Mouse (Mus musculus): ENCODE measurements around the gene Clic5.

Gene Clic5

DNA sequence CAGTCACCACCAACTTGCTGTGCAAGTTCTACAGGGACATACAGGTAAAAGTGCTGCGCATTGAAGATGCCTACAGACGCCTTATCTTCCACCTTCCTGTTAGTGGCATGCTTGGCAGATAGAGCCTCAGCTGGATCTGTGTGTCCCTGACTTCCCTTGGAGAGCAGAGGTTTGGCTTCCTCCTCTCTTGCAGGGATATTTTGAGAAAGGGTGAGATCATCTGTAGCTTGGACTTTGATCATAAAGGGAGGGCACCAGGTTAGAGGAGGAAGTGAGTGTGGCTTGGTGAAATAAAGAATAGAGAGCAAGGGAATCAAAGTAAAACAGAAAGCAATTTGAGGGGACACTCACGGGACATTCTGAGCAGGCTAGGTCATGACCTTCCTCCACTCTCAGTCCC is 4.6 kb downstream of the Clic5 start:
- DNase-seq (ENCODE audit: low read depth, low spot score): no peak

DNA sequence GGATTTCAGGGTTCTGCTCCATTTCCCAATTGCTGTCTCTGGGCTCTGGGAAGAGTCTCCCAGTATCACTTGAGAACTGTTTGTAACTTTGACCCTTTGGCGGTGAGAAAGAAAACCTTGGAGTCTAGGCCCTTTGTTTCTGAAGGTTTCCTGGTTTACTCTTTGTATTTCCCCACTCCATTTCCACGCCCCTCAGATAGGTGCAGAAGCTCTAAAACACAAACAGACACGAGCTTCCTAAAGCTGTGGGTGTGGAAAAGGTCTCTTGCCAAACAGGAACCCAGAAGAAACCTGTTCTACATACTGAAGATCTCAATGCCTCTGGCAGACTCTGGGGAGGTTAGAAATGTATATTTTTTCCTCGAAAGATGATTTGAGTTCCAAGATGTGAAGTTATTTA is 10.8 kb downstream of the Clic5 start:
- DNase-seq (ENCODE audit: low read depth, low spot score): no peak

DNA sequence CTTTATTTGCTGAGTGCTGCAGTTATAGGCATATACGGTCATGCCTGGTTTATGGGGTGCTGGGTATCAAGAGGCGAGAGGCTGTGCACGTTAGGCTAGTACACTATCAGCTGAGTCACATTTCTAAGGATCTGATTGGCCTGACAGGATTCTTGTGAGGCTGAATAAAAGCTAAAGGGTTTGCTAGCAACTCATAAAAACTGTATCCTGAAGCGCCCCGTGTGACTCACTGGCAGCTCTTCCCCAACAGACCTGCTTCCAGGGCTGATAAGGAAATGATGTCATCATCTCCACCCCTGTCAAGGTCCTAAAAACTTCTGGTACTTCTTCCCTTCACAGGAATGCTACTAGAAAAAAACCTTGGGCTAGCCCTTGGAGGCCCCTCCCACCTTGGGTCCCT is 14.6 kb downstream of the Clic5 start:
- no peak for DNase-seq (ENCODE audit: low read depth, low spot score)

DNA sequence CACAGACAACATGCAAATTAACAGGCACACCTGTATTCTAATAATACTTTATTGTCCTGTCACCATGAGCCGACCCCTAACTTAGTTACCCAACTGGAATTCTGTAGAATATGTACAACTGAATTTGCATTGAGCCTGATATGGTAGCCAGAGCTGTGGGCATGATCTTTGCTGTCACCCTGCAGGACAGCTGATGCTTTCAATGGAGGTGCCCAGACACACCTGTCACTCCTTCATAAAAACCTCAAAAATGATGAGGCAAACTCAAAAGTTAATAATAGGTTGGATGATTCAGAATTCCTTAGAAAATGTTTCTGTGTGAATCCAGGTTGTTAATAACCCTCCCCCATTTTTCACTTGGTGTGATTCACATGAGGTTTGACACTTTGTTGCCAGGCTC is 16.4 kb downstream of the Clic5 start:
- no peak for DNase-seq (ENCODE audit: low read depth, low spot score)

DNA sequence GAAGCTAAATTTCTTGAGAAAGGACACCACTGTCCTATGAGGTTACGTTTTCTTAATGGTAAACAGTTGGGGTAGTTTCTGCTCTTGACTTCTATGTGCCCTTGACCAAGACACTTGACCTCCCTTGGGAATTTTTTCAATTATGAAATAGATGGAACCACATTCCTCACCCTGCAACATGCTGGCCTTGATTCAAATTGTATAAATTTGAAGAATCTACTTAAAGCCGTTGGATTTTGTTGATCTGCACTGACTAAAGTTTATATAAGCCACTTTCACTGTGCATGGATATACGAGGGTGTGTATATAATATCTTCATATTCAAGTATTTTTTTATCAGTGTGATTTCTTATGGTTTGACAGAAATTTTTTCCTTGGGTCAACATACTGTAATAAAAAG is 17.2 kb downstream of the Clic5 start:
- DNase-seq (ENCODE audit: low read depth, low spot score): no peak

DNA sequence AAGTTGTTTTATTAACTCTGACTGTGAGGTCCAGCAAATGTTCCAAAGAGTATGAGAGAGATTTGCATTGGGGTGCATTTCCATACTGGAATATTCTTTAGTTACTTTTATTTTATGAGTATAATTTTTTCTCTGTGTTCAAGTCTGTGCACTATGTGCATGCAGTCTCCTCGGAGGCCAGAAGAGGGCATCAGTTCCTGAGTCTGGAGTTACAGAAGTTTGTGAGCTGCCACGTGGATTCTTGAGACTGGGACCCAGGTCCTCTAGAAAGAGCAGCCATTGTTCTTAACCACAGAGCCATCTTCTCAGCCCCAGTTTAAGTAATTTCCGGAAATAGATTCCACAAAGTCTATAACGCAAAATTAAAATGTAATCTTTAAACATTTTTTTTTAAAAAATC is 20.5 kb downstream of the Clic5 start:
- DNase-seq (ENCODE audit: low read depth, low spot score): no peak

DNA sequence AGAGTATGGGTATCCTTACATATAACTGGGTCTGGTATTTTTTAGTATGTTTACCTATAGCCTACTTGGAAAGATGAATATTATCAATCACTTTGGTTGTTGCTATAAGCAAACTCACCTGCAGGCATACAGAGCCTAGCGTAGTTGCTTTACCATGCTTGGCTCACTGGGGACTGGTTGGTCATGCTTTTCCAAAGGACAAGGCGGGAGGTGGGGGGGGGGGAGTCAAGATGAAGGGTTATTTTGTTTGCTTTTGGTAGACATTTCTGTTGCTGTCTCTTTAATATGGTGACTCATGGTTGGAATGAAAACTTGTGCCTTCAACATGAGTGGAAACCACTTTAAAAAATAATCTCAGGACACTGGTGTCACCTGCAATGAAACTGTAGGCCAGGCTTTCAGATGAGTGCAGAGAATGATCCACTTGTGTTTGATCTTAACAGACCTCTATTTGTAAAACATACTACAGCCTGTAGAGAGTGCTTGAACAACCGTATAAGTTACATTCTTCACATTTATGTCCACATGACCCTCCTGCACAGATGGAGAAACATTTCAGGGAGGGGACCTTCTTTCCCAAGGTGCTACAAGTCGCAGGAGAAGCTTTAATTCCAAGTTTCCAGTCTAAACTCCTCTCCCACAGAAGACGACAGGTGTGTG is 24.7 kb downstream of the Clic5 start:
- DNase-seq (ENCODE audit: low read depth, low spot score): no peak

DNA sequence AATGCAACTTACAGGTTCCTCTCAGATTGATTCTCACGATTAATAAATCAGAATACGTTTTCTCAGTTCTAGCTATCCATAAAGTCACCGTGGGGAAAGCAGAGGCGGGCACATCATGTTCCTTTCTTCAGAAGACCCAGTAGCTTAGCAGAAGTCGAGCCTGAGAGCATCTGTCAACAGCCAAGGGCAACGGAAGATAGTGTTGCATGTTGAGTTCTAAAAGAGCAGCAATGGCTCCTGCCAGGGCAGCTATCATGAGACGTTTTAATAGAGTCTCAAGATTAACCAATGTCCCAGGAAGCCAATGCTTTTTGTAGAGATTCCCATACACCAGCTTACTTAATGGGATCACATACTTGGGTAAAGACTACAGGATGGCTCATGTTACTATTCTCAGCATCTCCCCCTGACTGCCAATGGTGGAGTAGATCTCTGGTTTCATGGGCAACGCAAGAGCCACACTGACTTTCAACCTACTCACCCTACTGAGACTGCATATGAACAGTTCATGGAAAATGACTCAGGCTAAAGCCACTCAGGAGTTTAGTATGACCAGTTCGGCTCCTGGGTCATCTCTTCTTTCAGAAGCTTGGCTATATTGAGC is 26.9 kb downstream of the Clic5 start:
- no peak for DNase-seq (ENCODE audit: low read depth, low spot score)

DNA sequence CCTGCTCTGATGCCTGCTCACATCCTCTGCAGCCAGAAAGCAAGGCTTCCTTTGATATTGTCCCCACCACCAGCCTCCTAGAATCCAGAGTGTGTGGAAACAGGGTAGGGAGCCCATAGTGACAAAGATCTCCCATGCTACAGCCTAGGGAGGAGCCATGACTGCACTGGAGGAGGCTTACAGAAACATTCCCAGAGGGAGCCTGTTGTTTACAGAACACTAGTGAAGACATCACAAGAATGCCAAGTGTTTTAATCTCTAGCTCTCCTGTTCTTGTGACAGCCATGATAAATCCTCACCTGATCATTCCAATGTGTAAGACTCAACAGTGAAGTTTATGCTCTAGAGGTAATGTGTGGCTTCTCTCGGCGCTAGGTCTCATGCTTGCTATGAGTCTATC is 28.8 kb downstream of the Clic5 start:
- DNase-seq (ENCODE audit: low read depth, low spot score): no peak

DNA sequence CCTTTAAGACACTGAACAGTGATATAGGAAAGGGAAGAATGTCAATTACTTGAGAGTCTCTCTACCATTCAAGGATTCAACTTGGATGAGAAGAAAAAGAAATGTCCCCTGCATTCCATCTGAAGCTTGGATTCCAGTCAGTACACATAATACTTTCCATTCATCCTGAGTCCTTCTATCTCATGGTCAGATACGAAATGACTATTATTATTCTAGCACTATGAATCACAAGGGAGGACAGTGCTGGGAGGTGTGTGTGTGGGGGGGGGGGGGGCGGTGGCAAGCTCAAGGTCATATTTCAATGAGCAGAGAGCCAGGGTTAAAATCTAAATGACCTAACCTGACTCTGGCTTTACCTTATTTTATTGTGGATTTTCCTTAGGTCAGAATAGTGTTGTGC is 31.6 kb downstream of the Clic5 start:
- no peak for DNase-seq (ENCODE audit: low read depth, low spot score)

DNA sequence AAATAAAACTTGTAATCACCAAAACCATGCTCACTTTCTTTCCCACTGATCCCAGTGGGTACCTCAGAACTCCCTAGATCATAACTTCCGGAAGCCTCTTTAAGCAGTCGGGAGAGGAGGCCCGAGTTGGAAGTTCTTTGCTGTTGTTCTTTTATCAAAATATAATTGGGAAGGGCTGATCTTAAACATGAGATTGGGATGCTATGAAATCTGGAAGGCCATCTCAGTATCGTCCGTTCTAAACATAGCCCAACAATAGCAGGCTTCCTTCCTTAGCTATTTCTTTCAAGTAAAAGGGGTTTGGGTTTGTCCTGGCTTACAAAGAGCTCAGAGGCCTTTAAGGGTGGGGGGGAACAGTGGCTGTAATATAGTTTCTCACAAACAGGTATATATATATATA is 40.0 kb downstream of the Clic5 start:
- DNase-seq (ENCODE audit: low read depth, low spot score): no peak

DNA sequence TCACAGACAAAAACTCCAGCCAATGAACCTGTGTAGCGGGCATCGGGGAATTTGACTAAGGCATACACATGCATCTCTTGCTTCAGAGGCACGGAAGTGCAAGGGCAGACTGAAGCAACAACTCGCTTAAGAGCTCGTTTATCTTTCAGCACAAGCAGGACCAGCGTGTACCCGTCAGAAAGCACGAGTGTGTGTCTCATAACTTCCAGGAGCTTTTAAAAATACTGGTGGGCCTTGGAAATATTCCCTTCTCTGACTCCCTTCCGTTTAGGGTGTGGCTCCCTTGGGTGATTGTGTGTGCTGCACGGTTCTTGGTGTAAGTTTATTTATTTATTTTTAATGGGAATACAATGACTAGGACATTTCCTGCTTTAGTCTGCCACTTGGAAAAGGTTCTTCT is 41.7 kb downstream of the Clic5 start:
- DNase-seq (ENCODE audit: low read depth, low spot score): no peak

DNA sequence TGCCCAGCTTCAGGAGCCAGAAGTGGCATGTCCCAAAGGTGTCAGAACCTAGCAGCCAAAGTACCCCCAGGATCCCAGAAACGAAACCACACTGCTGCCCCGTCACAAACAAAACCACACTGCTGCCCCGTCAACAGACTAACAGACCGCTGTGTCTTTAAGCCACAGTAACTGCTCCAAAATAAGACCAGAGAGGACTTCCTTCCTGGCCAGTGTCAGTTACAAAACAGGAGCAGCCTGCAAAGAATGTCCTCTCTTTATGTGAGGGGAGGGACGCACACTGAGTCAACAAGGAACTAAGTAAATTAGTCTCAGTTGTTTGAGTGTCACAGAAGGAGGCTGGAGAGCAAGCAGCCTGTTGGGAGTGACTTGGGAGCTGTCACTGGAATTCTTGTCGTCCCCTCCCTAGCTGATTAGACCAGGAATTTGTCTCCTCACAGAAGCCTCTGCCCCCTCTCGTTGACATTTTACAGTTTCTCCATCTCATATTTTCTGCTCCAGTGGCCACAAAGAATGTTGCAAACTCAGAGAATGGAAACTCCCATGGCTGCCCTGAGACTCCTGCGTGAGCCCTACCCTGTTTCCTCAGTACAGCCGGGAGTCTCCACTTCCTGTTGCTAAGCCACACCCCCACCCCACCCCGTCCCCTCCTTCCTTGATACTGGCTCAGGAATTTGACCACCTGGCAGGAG is 50.8 kb downstream of the Clic5 start:
- DNase-seq (ENCODE audit: low read depth, low spot score): no peak

DNA sequence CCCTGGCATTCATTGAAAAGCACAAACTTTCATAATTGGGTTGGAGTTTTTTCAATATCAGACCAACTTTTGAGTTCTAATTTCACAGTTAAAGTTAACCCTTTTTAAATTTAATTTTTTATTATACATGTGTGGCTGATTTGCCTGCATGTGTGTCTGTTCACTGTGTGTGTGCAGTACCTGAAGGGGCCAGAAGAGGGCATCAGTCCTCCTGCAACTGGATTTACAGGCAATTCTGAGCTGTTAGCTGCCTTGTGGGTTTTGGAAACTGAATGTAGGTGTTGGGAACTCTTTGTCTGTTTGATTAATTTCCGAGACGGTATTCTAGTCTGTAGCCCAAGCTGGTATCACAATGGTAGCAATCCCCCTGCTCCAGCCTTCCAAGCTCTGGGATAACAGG is 52.4 kb downstream of the Clic5 start:
- DNase-seq (ENCODE audit: low read depth, low spot score): no peak

DNA sequence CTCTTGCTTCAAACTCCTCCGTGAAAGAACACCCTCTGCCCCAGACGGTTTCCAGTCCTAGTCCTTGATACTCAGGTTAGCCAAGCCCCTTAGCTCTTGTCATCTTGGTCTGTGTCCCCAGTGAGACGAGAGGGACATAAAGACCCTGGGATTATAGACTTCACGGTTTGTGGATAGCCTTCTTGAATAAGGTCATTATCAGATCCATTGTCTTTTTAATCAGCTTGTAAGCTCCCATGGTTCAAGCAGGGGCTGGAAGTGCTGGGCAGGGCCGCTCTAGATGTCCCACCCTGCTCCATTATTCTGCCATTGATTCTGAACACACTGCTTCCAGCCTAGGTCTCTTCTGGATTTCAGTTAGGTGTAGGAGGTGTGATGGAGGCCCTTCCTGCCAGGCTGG is 55.7 kb downstream of the Clic5 start:
- no peak for DNase-seq (ENCODE audit: low read depth, low spot score)

DNA sequence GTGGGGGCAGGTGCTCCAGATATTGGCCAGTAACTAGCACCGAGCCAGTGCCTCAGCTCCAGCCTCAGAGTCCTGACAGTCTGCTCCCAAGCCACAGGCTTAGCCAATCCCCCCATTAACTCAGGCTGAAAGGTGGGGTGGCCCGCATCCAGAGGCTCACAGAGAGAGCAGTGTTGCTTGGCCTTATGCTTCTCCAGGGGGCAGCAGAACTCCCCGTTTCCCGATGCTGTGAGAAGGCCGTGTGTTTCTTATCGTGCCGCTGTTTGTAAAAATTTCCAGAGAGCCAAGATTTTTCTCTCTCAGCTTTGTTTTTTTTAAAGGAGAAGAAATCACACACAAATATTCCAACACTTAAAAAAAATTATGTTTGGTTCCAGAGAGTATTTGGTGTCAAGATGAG is 56.2 kb downstream of the Clic5 start:
- DNase-seq (ENCODE audit: low read depth, low spot score): no peak

DNA sequence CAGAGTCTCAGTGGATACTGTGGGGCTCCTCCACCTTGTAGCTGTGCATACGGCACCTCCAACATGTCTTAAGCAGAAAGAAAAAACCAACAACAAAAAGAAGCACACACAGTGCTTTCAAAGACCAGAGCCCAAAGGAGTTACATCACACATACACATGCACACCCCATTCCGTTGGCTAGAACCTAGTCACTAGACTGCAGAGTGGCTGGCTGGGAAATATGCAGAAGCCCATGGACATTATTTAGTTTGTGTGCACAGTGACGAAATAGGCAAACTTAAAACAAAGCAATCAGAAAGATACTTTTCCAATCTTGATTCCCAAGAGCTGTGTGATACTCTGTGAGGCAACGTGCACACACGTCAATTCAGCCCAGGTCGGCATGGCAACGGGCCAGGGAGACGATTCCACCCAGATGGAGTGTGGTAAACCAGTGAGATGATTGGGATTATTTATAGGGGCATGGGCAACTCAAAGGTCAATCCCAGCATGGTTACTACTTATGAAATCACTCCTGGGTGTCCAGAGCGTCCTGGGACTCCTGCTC is 57.8 kb downstream of the Clic5 start:
- DNase-seq (ENCODE audit: low read depth, low spot score): no peak

DNA sequence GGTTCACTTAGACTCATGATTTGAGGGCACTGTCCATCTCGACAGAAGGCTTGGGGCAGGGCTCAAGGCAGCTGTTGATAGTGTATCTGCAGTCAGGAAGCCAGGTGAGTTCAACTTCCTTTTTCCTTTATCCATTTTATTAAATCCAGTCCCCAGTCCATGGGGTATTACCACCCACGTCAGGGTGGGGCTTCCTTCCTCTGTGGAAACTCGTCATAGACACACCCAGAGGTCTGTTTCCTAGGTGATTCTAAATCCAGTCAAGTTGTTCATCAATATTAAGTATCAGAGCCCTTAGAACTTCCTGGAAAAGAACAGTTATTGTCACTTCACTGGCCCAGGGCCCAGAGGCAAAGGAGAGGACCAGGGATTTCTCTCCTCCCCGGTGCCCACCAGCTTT is 61.2 kb downstream of the Clic5 start:
- no peak for DNase-seq (ENCODE audit: low read depth, low spot score)

DNA sequence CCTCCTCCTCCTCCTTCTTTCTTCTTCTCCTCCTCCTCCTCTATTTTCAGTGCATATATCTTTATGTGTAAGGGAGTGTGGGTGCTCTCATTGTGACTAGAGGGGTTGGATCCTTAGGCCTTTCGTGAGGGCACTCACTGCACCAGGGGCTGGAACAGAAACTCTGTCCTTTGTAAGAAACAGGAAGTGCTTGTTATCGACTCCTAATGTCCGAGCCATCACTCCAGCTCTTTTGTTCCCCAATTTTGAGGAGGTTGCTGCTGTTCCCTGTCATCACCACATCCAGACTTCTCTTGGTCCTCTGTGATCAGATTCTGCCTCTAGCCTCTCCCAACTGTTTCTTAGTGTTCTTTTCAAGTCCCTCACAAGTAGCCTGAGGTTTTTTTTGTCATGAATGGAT is 64.3 kb downstream of the Clic5 start:
- DNase-seq (ENCODE audit: low read depth, low spot score): no peak

DNA sequence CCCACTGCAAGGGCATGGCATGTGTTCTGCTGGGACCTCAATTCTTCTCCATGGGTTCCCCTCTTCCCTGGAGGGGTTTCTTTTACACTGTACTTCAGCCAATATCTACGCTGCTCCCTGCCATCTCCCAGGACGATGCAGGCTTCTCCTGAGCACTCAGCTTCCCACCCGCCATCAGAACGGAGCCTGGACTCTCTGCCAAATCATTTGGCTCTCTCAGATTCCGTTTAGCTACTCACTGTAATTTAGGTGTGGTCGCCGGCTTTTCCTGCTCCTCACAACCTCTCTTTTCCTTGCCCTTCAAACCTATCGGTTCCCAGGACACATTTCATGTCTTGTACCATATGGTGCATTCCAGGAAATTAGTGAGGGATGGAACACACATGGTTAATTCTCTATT is 66.3 kb downstream of the Clic5 start:
- DNase-seq (ENCODE audit: low read depth, low spot score): no peak

DNA sequence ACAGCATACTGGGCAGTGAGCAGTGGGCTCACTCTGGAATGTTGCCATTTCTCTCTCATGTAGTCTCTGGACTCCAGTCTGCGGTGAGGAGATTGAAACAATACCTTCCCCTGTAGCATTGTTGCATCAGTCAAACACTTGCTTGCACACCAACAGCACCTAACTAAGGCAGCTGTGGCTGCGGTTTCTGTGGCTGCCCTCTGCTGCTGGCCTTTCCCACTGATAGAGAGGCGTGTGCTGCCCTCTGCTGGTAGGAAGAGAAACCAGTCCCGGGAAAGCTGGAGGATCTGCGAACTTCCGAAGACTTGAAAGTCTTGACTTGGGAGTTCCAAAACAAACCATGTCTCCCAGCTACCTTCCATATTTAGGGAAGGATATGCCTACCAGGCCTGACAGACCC is 68.2 kb downstream of the Clic5 start:
- DNase-seq (ENCODE audit: low read depth, low spot score): peak; percentile 22

DNA sequence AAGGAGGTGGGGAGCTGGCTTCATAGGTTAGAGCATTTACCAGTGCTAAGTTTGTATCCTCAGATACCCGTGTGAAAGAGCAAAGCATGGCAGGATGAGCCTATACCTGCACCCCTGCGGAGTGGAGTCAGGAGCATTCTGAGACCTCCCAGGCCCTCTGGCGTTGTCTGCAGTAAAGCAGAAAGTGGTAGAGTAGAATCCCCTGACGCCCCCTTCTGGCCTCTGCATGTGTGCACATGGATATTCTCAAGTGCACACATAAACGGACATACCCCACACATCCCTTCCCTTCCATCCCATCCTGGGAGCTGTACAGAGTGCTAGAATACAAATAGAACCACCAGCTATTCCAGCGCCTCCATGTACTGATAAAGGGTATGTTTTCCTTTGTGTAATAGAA is 70.9 kb downstream of the Clic5 start:
- DNase-seq (ENCODE audit: low read depth, low spot score): no peak

DNA sequence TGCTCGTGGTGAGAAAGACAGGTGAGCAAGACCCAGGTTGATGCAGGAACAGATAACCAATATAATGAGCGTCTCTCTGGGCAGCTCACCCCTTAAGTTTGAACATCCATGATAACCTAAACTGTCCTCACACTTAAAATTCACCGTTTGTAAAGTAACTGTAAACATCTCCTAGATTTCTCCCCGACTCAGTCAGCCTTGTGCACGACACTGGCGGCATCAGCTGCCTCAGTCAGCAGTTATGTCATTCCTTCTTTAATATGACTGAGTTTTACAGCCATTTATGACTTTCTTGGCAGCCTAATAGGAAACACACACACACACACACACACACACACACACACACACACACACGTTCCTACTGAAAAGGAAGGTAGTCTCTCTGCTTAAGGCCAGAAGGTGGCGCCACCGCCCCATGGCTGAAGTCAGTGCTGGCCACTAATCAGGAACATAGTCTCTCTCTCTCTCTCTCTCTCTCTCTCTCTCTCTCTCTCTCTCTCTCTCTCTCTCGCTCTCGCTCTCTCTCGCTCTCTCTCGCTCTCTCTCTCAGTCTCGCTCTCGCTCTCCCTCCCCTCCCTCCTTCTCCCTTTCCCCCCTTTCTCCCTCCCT is 73.3 kb downstream of the Clic5 start:
- peak; percentile 64 for DNase-seq (ENCODE audit: low read depth, low spot score)
